ENCODE assay signal across 8 mouse cellular contexts in genomic region chr5:124553607-124554006, GRCm38 (mm10). TPM values are rescaled to one million over a fixed set of nuclear protein-coding genes. Genes with fewer than 3 reads are reported as not detected.
DNase-seq lines count a peak whose midpoint lies in the region; ATAC-seq and TF ChIP-seq lines count a peak whose summit lies in the region.
"Had no signal": no experiment of that assay in that cellular context is flagged by ENCODE, and none has a peak within 500 bp of the region (broad histone marks: within the 10 kb centered on the region; RNA-seq: fewer than 3 reads in every experiment).

No protein-coding gene starts in this region.

- no peak for ATAC-seq in liver, embryonic 11.5 days (replicated peaks; ENCODE audit: low FRiP score)
- ATAC-seq in limb, embryonic 14.5 days (ENCODE audit: low FRiP score, low read depth) = no peak
- ATAC-seq in stomach, embryonic 15.5 days (ENCODE audit: insufficient read depth, low FRiP score, low read depth) = no peak

- no peaks in the 10 kb centered on the region for H3K27me3 ChIP-seq in liver, embryonic 11.5 days (replicated peaks; ENCODE audit: control insufficient read depth, insufficient read depth, low read length)
- H3K27me3 ChIP-seq in limb, embryonic 14.5 days (ENCODE audit: control insufficient read depth, insufficient read depth, low read length) = no peaks in the 10 kb centered on the region
- no peaks in the 10 kb centered on the region for H3K27me3 ChIP-seq in stomach, embryonic 15.5 days (replicated peaks)

- peak overlapping the region; percentile 87 for H3K4me2 ChIP-seq in liver, embryonic 11.5 days
- H3K4me2 ChIP-seq in limb, embryonic 14.5 days (replicated peaks; ENCODE audit: low read depth, low read length, severe bottlenecking) = peak overlapping the region; percentile 68
- H3K4me2 ChIP-seq in stomach, embryonic 15.5 days = peak overlapping the region; percentile 79

- WGBS in liver, embryonic 11.5 days = 61% methylated on average over 6 of the region's 6 CpGs
- WGBS in limb, embryonic 14.5 days = 70% methylated on average over 6 of the region's 6 CpGs
- 70% methylated on average over 6 of the region's 6 CpGs for whole genome bisulfite sequencing in stomach, embryonic 15.5 days

- no peak for TF ChIP-seq CTCF in embryonic fibroblast, embryonic 13.5 days (IDR thresholded peaks at IDR 0.05; ENCODE audit: borderline replicate concordance, insufficient read depth, low read length)

- no peak for DNase-seq in liver, embryonic 11.5 days (ENCODE audit: low spot score)
- no peak for DNase-seq in liver
- no peak for DNase-seq in limb, embryonic 14.5 days (ENCODE audit: low spot score)
- no peak for DNase-seq in embryo, embryonic 10.5 days (ENCODE audit: low spot score)
- DNase-seq in embryo, embryonic 11 days = no peak
- DNase-seq: lung, postnatal 4 days had no signal

- H3K36me3 ChIP-seq in liver, embryonic 11.5 days (ENCODE audit: control insufficient read depth, insufficient read depth, low read length) = peaks cover 15% of the 10 kb centered on the region
- peaks cover 44% of the 10 kb centered on the region for H3K36me3 ChIP-seq in limb, embryonic 14.5 days (ENCODE audit: control insufficient read depth, insufficient read depth, low read length)
- H3K36me3 ChIP-seq in stomach, embryonic 15.5 days = peaks cover 23% of the 10 kb centered on the region

- peak overlapping the region; percentile 89 for H3K9ac ChIP-seq in liver, embryonic 11.5 days (ENCODE audit: low read depth, low read length)
- H3K9ac ChIP-seq in limb, embryonic 14.5 days (ENCODE audit: low read depth, low read length, severe bottlenecking) = no peak overlapping the region
- H3K9ac ChIP-seq in stomach, embryonic 15.5 days = no peak overlapping the region

- no peak overlapping the region; the same call in 1 of the 2 replicates for H3K27ac ChIP-seq in liver, embryonic 11.5 days (ENCODE audit: low read depth, low read length)
- H3K27ac ChIP-seq in embryonic fibroblast, embryonic 13.5 days (ENCODE audit: insufficient read depth, low read length) = no peak overlapping the region
- H3K27ac ChIP-seq in limb, embryonic 14.5 days (replicated peaks; ENCODE audit: low read depth, low read length) = no peak overlapping the region
- H3K27ac ChIP-seq in stomach, embryonic 15.5 days = no peak overlapping the region

- H3K9me3 ChIP-seq in liver, embryonic 11.5 days (ENCODE audit: control insufficient read depth, low read length) = no peaks in the 10 kb centered on the region
- no peaks in the 10 kb centered on the region for H3K9me3 ChIP-seq in limb, embryonic 14.5 days (ENCODE audit: control insufficient read depth, low read length)
- H3K9me3 ChIP-seq in stomach, embryonic 15.5 days = no peaks in the 10 kb centered on the region

- peaks cover 11% of the 10 kb centered on the region for H3K4me1 ChIP-seq in liver, embryonic 11.5 days (replicated peaks; ENCODE audit: control insufficient read depth, insufficient read depth, low read length)
- H3K4me1 ChIP-seq in embryonic fibroblast, embryonic 13.5 days (ENCODE audit: control insufficient read depth, insufficient read depth, low read length) = no peaks in the 10 kb centered on the region
- H3K4me1 ChIP-seq in limb, embryonic 14.5 days (ENCODE audit: control insufficient read depth, insufficient read depth, low read length) = no peaks in the 10 kb centered on the region; the same call in 1 of the 2 replicates
- H3K4me1 ChIP-seq in stomach, embryonic 15.5 days = peaks cover 12% of the 10 kb centered on the region

- no peak for TF ChIP-seq POLR2A in embryonic fibroblast, embryonic 13.5 days (IDR thresholded peaks at IDR 0.05; ENCODE audit: low read depth, low read length)
- no peak for TF ChIP-seq POLR2A in limb, embryonic 14.5 days (IDR thresholded peaks at IDR 0.05; ENCODE audit: borderline replicate concordance, extremely low read depth, insufficient read depth, insufficient read length)

- H3K4me3 ChIP-seq in liver, embryonic 11.5 days (ENCODE audit: low read depth, low read length) = peak overlapping the region; percentile 95
- H3K4me3 ChIP-seq in embryonic fibroblast, embryonic 13.5 days (ENCODE audit: insufficient read depth, low read length) = peak overlapping the region; percentile 73
- peak overlapping the region; percentile 84; the same call in 1 of the 2 replicates for H3K4me3 ChIP-seq in limb, embryonic 14.5 days (replicated peaks; ENCODE audit: low read length)
- peak overlapping the region; percentile 93 for H3K4me3 ChIP-seq in stomach, embryonic 15.5 days (replicated peaks)

RNA-seq across cellular contexts. Expression of gene Ddx55, which starts 0.9 kb away (rescaled TPM):
- polyA plus RNA-seq in liver, embryonic 11.5 days (2014; fragmentation: Nextera tagmentation; extraction: Ambion mirVana) = 18.9 and 19.6 TPM in 2 replicates
- polyA plus RNA-seq in embryonic fibroblast, embryonic 13.5 days (2011; ENCODE audit: insufficient read length, low read depth, missing spikeins) = 8.1 and 9.2 TPM in 2 replicates
- 20.8 and 22.0 TPM in 2 replicates for polyA plus RNA-seq in limb, embryonic 14.5 days (2012; rRNA removed)
- polyA plus RNA-seq in limb, embryonic 14.5 days (2014; fragmentation: Nextera tagmentation; extraction: Ambion mirVana) = 11.9 and 12.5 TPM in 2 replicates
- polyA plus RNA-seq in stomach, embryonic 15.5 days (2015; fragmentation: Nextera tagmentation; extraction: Ambion mirVana) = 14.1 and 17.1 TPM in 2 replicates

RNA-seq across cellular contexts. Expression of gene Tmed2, which starts 13.1 kb away (rescaled TPM):
- 521 and 566 TPM in 2 replicates for polyA plus RNA-seq in liver, embryonic 11.5 days (2014; fragmentation: Nextera tagmentation; extraction: Ambion mirVana)
- 510 and 665 TPM in 2 replicates for polyA plus RNA-seq in embryonic fibroblast, embryonic 13.5 days (2011; ENCODE audit: insufficient read length, low read depth, missing spikeins)
- 260 and 264 TPM in 2 replicates for polyA plus RNA-seq in limb, embryonic 14.5 days (2012; rRNA removed)
- 594 and 615 TPM in 2 replicates for polyA plus RNA-seq in limb, embryonic 14.5 days (2014; fragmentation: Nextera tagmentation; extraction: Ambion mirVana)
- 589 and 688 TPM in 2 replicates for polyA plus RNA-seq in stomach, embryonic 15.5 days (2015; fragmentation: Nextera tagmentation; extraction: Ambion mirVana)

RNA-seq across cellular contexts. Expression of gene Rilpl1, which starts 22.4 kb away (rescaled TPM):
- polyA plus RNA-seq in liver, embryonic 11.5 days (2014; fragmentation: Nextera tagmentation; extraction: Ambion mirVana) = 9.8 and 10.6 TPM in 2 replicates
- 19.8 and 23.2 TPM in 2 replicates for polyA plus RNA-seq in embryonic fibroblast, embryonic 13.5 days (2011; ENCODE audit: insufficient read length, low read depth, missing spikeins)
- 17.8 and 22.4 TPM in 2 replicates for polyA plus RNA-seq in limb, embryonic 14.5 days (2012; rRNA removed)
- polyA plus RNA-seq in limb, embryonic 14.5 days (2014; fragmentation: Nextera tagmentation; extraction: Ambion mirVana) = 23.2 and 28.0 TPM in 2 replicates
- 15.1 and 15.2 TPM in 2 replicates for polyA plus RNA-seq in stomach, embryonic 15.5 days (2015; fragmentation: Nextera tagmentation; extraction: Ambion mirVana)

RNA-seq across cellular contexts. Expression of gene Eif2b1, which starts 25.3 kb away (rescaled TPM):
- 119 and 123 TPM in 2 replicates for polyA plus RNA-seq in liver, embryonic 11.5 days (2014; fragmentation: Nextera tagmentation; extraction: Ambion mirVana)
- 43.6 and 49.8 TPM in 2 replicates for polyA plus RNA-seq in embryonic fibroblast, embryonic 13.5 days (2011; ENCODE audit: insufficient read length, low read depth, missing spikeins)
- polyA plus RNA-seq in limb, embryonic 14.5 days (2012; rRNA removed) = 37.4 and 42.5 TPM in 2 replicates
- 71.3 and 73.5 TPM in 2 replicates for polyA plus RNA-seq in limb, embryonic 14.5 days (2014; fragmentation: Nextera tagmentation; extraction: Ambion mirVana)
- polyA plus RNA-seq in stomach, embryonic 15.5 days (2015; fragmentation: Nextera tagmentation; extraction: Ambion mirVana) = 73.7 and 77.1 TPM in 2 replicates

RNA-seq across cellular contexts. Expression of gene Gtf2h3, which starts 25.3 kb away (rescaled TPM):
- 69.7 and 69.9 TPM in 2 replicates for polyA plus RNA-seq in liver, embryonic 11.5 days (2014; fragmentation: Nextera tagmentation; extraction: Ambion mirVana)
- 39.9 and 48.2 TPM in 2 replicates for polyA plus RNA-seq in embryonic fibroblast, embryonic 13.5 days (2011; ENCODE audit: insufficient read length, low read depth, missing spikeins)
- polyA plus RNA-seq in limb, embryonic 14.5 days (2012; rRNA removed) = 86.9 and 94.6 TPM in 2 replicates
- polyA plus RNA-seq in limb, embryonic 14.5 days (2014; fragmentation: Nextera tagmentation; extraction: Ambion mirVana) = 62.6 and 76.4 TPM in 2 replicates
- polyA plus RNA-seq in stomach, embryonic 15.5 days (2015; fragmentation: Nextera tagmentation; extraction: Ambion mirVana) = 53.1 and 54.9 TPM in 2 replicates
